Mouse (Mus musculus): Measurements from ENCODE around the gene Xlr4b. TPM values are rescaled to one million over a fixed set of nuclear protein-coding genes. Genes with fewer than 3 reads are reported as not detected.
"Not testable (repeated sequence)": the region's sequence is repeated elsewhere in the genome, so short reads cannot be mapped to it uniquely, and the experiment has no call there.

Gene Xlr4b
- 0.73 and 1.9 TPM in 2 replicates for polyA plus RNA-seq (2012; rRNA removed)
- polyA plus RNA-seq (2014; fragmentation: Nextera tagmentation; extraction: Ambion mirVana) = 1.2 and 2.9 TPM in 2 replicates

DNA sequence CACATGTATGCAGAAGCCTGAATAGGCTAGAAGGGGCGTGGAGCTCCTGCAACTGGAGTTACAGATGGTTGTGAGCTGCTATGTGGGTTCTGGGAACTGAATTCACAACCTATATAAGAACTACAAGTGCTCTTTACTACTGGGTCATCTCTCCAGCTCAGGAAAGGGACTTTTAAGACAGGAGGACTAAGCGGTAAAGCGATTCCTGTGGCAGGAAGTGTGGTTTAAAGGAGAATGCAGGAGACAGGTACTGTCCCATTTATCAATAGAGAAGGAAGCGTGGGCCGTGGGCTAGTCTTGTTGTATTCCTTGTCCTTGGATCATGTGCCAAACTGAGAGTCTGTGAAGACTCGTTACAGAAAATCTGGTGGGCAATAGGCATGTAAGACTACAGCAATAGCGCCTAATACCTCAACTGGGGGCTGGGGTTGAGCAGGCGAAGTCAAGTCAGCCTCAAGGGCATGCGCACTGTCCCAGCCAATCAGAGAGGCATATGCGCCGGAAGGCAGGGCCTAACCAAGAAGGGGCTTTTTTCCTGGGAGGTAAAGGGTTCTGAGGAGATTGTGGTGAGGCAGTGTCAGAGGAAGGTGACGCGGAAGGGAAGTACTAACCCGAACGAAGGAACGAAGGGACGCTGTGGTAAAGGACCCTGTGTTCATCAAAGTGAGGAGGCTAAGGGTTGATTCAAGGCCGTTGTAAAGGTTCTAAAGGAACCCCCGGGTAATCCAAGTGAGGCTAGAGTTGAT, at the start of gene Xlr4b:
Xlr4b (plus strand) TSS at position 515 of the 746 bp plus-strand sequence.
- not testable (repeated sequence) for H3K4me2 ChIP-seq (ENCODE audit: low read depth); H3K27me3 ChIP-seq (ENCODE audit: control insufficient read depth, insufficient read depth, low read length); ATAC-seq (ENCODE audit: insufficient read depth); H3K27ac ChIP-seq; H3K36me3 ChIP-seq (replicated peaks; ENCODE audit: control insufficient read depth, insufficient read depth, low read depth); H3K4me1 ChIP-seq (replicated peaks; ENCODE audit: control insufficient read depth in 2 of 2, insufficient read depth in 2 of 2, low read length in 1 of 2); H3K9me3 ChIP-seq (ENCODE audit: control insufficient read depth, low read length); H3K4me3 ChIP-seq (ENCODE audit: insufficient read depth in 1 of 2, low read depth in 2 of 2, low read length in 2 of 2); H3K9ac ChIP-seq (replicated peaks); DNase-seq (ENCODE audit: low read depth in 3 of 3, low spot score in 3 of 3)
- WGBS (ENCODE audit: insufficient replicate concordance) = 39% methylated on average over 10 of the region's 19 CpGs

DNA sequence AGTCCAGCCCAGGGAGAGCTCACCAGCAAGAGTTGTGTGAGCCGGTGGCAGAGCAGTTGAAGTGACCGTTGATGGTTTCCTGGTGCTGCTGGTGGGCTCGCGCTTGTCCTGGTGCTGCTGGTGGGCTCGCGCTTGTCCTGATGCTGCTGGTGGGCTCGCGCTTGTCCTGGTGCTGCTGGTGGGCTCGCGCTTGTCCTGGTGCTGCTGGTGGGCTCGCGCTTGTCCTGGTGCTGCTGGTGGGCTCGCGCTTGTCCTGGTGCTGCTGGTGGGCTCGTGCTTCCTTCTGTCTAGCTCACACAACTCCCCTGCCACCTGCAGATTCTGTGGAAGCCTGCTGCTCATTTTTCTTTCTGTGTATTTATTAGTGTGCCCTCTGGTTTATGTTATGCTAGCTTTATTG, 37.2 kb upstream of the Xlr4b start, which contains the start of gene Spin2d:
Spin2d (minus strand) TSS at position 101 of the 400 bp plus-strand sequence.
- not testable (repeated sequence) for DNase-seq (ENCODE audit: low read depth in 3 of 3, low spot score in 3 of 3); H3K4me3 ChIP-seq (ENCODE audit: insufficient read depth in 1 of 2, low read depth in 2 of 2, low read length in 2 of 2); H3K4me1 ChIP-seq (replicated peaks; ENCODE audit: control insufficient read depth in 2 of 2, insufficient read depth in 2 of 2, low read length in 1 of 2); H3K9me3 ChIP-seq (ENCODE audit: control insufficient read depth, low read length); H3K36me3 ChIP-seq (replicated peaks; ENCODE audit: control insufficient read depth, insufficient read depth, low read depth); H3K27me3 ChIP-seq (ENCODE audit: control insufficient read depth, insufficient read depth, low read length); H3K4me2 ChIP-seq (ENCODE audit: low read depth); H3K27ac ChIP-seq; ATAC-seq (ENCODE audit: insufficient read depth); H3K9ac ChIP-seq (replicated peaks)
- WGBS (ENCODE audit: insufficient replicate concordance) = 37% methylated on average over 4 of the region's 15 CpGs

DNA sequence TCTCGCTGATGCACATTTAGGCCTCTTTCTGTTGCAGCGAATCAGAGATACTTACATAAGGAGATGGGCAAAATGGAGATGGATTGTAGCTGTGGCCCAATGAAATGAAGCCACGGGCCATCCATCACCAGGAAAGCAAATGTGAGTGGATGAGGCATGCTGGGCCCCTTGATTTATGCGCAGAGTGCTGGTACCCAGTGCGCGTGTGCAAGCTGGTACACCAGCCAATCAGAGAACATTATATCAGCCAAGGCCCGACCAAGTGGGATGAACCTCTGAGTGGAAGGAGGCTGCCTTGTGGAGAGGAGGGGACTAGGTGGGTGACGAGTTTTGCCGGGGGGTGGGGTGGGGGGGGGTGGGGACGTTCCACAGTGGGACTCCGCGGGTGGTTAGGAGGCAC, 22.2 kb upstream of the Xlr4b start, which contains the start of gene Xlr3b:
Xlr3b (plus strand) TSS at position 274 of the 400 bp plus-strand sequence.
- DNase-seq (ENCODE audit: low read depth in 3 of 3, low spot score in 3 of 3) = not testable (repeated sequence)

DNA sequence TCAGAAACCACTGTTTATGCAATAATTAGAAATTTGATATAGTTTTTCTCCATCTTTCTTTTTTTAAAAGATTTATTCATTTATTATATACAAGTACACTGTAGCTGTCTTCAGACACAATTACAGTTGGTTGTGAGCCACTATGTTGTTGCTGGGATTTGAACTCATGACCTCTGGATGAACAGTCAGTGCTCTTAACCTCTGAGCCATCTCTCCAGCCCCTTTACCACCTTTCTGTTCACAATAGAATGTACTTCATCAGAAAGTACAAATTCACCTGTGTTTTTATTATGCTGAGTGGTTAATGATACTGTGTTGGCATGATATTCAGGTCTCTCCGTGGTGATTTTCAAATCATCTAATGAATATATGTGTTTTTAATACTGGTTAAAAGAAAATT, 11.2 kb downstream of the Xlr4b start:
- DNase-seq (ENCODE audit: low read depth in 3 of 3, low spot score in 3 of 3) (no peak), ATAC-seq (ENCODE audit: insufficient read depth) (no peak)
- no peak overlapping the region for H3K9ac ChIP-seq (replicated peaks)
- WGBS (ENCODE audit: insufficient replicate concordance) = 38% methylated on average over 1 of the region's 1 CpGs
- H3K36me3 ChIP-seq (replicated peaks; ENCODE audit: control insufficient read depth, insufficient read depth, low read depth) = no peaks in the 10 kb centered on the region
- no peaks in the 10 kb centered on the region for H3K9me3 ChIP-seq (ENCODE audit: control insufficient read depth, low read length)
- H3K4me2 ChIP-seq (ENCODE audit: low read depth) = no peak overlapping the region
- H3K4me3 ChIP-seq (ENCODE audit: insufficient read depth in 1 of 2, low read depth in 2 of 2, low read length in 2 of 2) = no peak overlapping the region
- no peak overlapping the region for H3K27ac ChIP-seq
- no peak for TF ChIP-seq CTCF (IDR thresholded peaks at IDR 0.05; ENCODE audit: low read depth)
- TF ChIP-seq EP300 (IDR thresholded peaks at IDR 0.05; ENCODE audit: low read depth) = no peak
- H3K27me3 ChIP-seq (ENCODE audit: control insufficient read depth, insufficient read depth, low read length) = no peaks in the 10 kb centered on the region; the same call in 1 of the 2 replicates
- no peaks in the 10 kb centered on the region for H3K4me1 ChIP-seq (replicated peaks; ENCODE audit: control insufficient read depth in 2 of 2, insufficient read depth in 2 of 2, low read length in 1 of 2)

More for the DNA sequence above, 22.2 kb upstream of the Xlr4b start, which contains the start of gene Xlr3b:
- H3K9me3 ChIP-seq (ENCODE audit: control insufficient read depth, low read length); H3K27ac ChIP-seq; H3K4me1 ChIP-seq (replicated peaks; ENCODE audit: control insufficient read depth in 2 of 2, insufficient read depth in 2 of 2, low read length in 1 of 2); H3K27me3 ChIP-seq (ENCODE audit: control insufficient read depth, insufficient read depth, low read length); H3K36me3 ChIP-seq (replicated peaks; ENCODE audit: control insufficient read depth, insufficient read depth, low read depth); H3K4me2 ChIP-seq (ENCODE audit: low read depth); H3K9ac ChIP-seq (replicated peaks); ATAC-seq (ENCODE audit: insufficient read depth); H3K4me3 ChIP-seq (ENCODE audit: insufficient read depth in 1 of 2, low read depth in 2 of 2, low read length in 2 of 2): not testable (repeated sequence)
- 68% methylated on average over 12 of the region's 12 CpGs for WGBS (ENCODE audit: insufficient replicate concordance)

DNA sequence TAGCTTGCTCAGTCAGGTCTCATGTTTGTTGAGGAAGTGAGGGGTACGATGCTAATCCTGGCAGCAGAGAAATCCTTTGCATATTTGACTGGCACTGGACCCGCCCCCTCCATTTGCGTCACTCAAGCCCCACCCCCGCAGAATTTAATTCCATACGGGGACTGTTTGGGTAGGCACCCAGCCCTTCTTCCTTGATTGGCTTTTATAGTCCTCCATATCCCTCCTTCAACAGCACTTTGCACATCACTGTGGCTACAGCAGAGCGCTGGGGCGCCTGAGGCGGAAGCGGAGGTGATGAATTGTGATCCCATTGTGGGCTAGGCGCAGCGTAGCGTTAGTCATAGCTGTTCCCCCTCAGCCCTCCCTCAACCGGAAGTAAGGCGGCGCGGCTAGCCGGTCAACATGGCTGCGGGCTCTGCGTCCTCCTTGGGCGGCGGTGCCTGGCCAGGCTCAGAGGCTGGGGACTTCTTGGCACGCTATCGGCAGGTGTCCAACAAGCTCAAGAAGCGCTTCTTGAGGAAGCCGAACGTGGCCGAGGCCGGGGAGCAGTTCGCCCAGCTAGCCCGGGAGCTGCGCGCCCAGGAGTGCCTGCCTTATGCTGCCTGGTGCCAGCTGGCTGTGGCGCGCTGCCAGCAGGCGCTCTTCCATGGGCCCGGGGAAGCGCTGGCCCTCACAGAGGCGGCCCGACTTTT, 13.9 kb downstream of the Xlr4b start, which contains the start of gene F8a:
F8a (plus strand) TSS at position 378 of the 692 bp plus-strand sequence.
- Histone ChIP-seq H3K36me3 (replicated peaks; ENCODE audit: control insufficient read depth, insufficient read depth, low read depth) (no peaks in the 10 kb centered on the region), H3K9ac (replicated peaks) (peak within 1 kb of the TSS; percentile 50), H3K27ac (no peak within 1 kb of the TSS), H3K4me1 (replicated peaks; ENCODE audit: control insufficient read depth in 2 of 2, insufficient read depth in 2 of 2, low read length in 1 of 2) (no peaks in the 10 kb centered on the region), H3K9me3 (ENCODE audit: control insufficient read depth, low read length) (no peaks in the 10 kb centered on the region), H3K4me3 (ENCODE audit: insufficient read depth in 1 of 2, low read depth in 2 of 2, low read length in 2 of 2) (peak within 1 kb of the TSS; percentile 63 to 68), H3K4me2 (ENCODE audit: low read depth) (peak within 1 kb of the TSS; percentile 75), H3K27me3 (ENCODE audit: control insufficient read depth, insufficient read depth, low read length) (no peaks in the 10 kb centered on the region; the same call in 1 of the 2 replicates)
- peak; percentile 93 for ATAC-seq (ENCODE audit: insufficient read depth)
- TF ChIP-seq EP300 (IDR thresholded peaks at IDR 0.05; ENCODE audit: low read depth) (no peak), CTCF (IDR thresholded peaks at IDR 0.05; ENCODE audit: low read depth) (no peak)
- peak; percentile 31 to 46 (median 34) for DNase-seq (ENCODE audit: low read depth in 3 of 3, low spot score in 3 of 3)
- WGBS (ENCODE audit: insufficient replicate concordance) = 11% methylated on average over 39 of the region's 39 CpGs

All from liver, embryonic 14.5 days (tissue).